Mouse (Mus musculus) limb, embryonic 12.5 days (tissue): ENCODE data around the gene Gmppb. TPM values are rescaled to one million over a fixed set of nuclear protein-coding genes. Genes with fewer than 3 reads are reported as not detected.
"Not testable (repeated sequence)": the region's sequence is repeated elsewhere in the genome, so short reads cannot be mapped to it uniquely, and the experiment has no call there.

Experiments
- ATAC-seq: fragments of 200-750 bp; cut with Nextera tagmentation; 2 replicates; pipeline ENCODE4 v1.8.0; 2017; ENCODE audit warnings: low read depth, moderate TSS enrichment; ENCODE audit not compliant: insufficient number of reproducible peaks, insufficient read depth, low FRiP score, low TSS enrichment
- H3K27ac ChIP-seq: fragments of 300-500 bp; sonication (generic); 2 replicates; pipeline ENCODE4 v1.5.1; 2016; ENCODE audit warnings: mild to moderate bottlenecking, moderate library complexity
- H3K27me3 ChIP-seq: fragments of 300-500 bp; sonication (generic); 2 replicates; pipeline ENCODE4 v1.6.1; 2016; ENCODE audit warnings: mild to moderate bottlenecking, moderate library complexity
- H3K36me3 ChIP-seq: fragments of 300-500 bp; sonication (generic); 2 replicates; pipeline ENCODE4 v1.6.1; 2016; ENCODE audit warnings: mild to moderate bottlenecking, moderate library complexity
- H3K4me1 ChIP-seq: fragments of 300-500 bp; sonication (generic); replicated peaks from 2 replicates; pipeline ENCODE4 v1.6.1; 2016
- H3K4me2 ChIP-seq: fragments of 300-500 bp; sonication (generic); 2 replicates; pipeline ENCODE4 v1.6.1; 2016; ENCODE audit warnings: mild to moderate bottlenecking, moderate library complexity
- H3K4me3 ChIP-seq: fragments of 300-500 bp; sonication (generic); replicated peaks from 2 replicates; pipeline ENCODE4 v1.5.1; 2016; ENCODE audit warnings: mild to moderate bottlenecking
- H3K9ac ChIP-seq: fragments of 300-500 bp; sonication (generic); replicated peaks from 2 replicates; pipeline ENCODE4 v1.6.1; 2016; ENCODE audit warnings: mild to moderate bottlenecking, moderate library complexity
- H3K9me3 ChIP-seq: fragments of 300-500 bp; sonication (generic); 2 replicates; pipeline ENCODE4 v1.6.1; 2016; ENCODE audit warnings: mild to moderate bottlenecking, moderate library complexity
- WGBS: fragments of 180-500 bp; shearing (Covaris S2); methylation state at CpG from one replicate; pipeline ENCODE4 v1.1.7; 2016; 5-methylcytosine and 5-hydroxymethylcytosine counted together
- polyA plus RNA-seq: library from polyadenylated mRNA; unstranded; fragments of >200 nt; fragmentation: Nextera tagmentation; extraction: Ambion mirVana; gene quantifications from 2 replicates; pipeline ENCODE4 v1.2.1, GENCODE M21; 2016

The Gmppb gene
- polyA plus RNA-seq, result 22.5 and 25.5 TPM in 2 replicates

GRCm38 (mm10) chr9:108049016-108049455, at the start of gene Gmppb:
Gene Gmppb, plus strand, starts transcription at chr9:108049242.
- Histone ChIP-seq H3K27ac (peak within 1 kb of the TSS; percentile 78), H3K9me3 (no peaks in the 10 kb centered on the region), H3K36me3 (peaks cover 64% of the 10 kb centered on the region), H3K4me3 (peak within 1 kb of the TSS; percentile 74), H3K4me1 (peaks cover 26% of the 10 kb centered on the region), H3K27me3 (no peaks in the 10 kb centered on the region), H3K9ac (peak within 1 kb of the TSS; percentile 69), H3K4me2 (peak within 1 kb of the TSS; percentile 93)
- WGBS, result under 1% methylated on average over 37 of the region's 39 CpGs
- ATAC-seq, result peak; percentile 91

GRCm38 (mm10) chr9:108001922-108002770, 46.9 kb upstream of the Gmppb start, which contains the start of gene Ip6k1:
Gene Ip6k1, plus strand, starts transcription at chr9:108002501.
- H3K36me3 ChIP-seq, result 0 out of 2 replicates have a peak, but pooled peaks cover 6% of the 10 kb centered on the region
- peak within 1 kb of the TSS; percentile 96 for H3K4me3 ChIP-seq
- ATAC-seq, result peak; percentile 98
- WGBS, result under 1% methylated on average over 51 of the region's 51 CpGs
- H3K4me1 ChIP-seq, result peaks cover 24% of the 10 kb centered on the region
- no peaks in the 10 kb centered on the region for H3K27me3 ChIP-seq
- peak within 1 kb of the TSS; percentile 94 for H3K9ac ChIP-seq
- no peaks in the 10 kb centered on the region for H3K9me3 ChIP-seq
- peak within 1 kb of the TSS; percentile 90 for H3K27ac ChIP-seq
- peak within 1 kb of the TSS; percentile 86 for H3K4me2 ChIP-seq

- H3K4me2 ChIP-seq, result peak overlapping the region; percentile 86
- peak overlapping the region; percentile 96 for H3K4me3 ChIP-seq
- H3K36me3 ChIP-seq, result 0 out of 2 replicates have a peak, but pooled peaks cover 10% of the 10 kb centered on the region
- ATAC-seq, result no peak; the same call in 1 of the 2 replicates
- under 1% methylated on average over 50 of the region's 50 CpGs for WGBS
- H3K27ac ChIP-seq, result peak overlapping the region; percentile 90
- H3K27me3 ChIP-seq, result no peaks in the 10 kb centered on the region
- no peaks in the 10 kb centered on the region for H3K9me3 ChIP-seq
- H3K9ac ChIP-seq, result peak overlapping the region; percentile 94
- H3K4me1 ChIP-seq, result peaks cover 24% of the 10 kb centered on the region
These were observed 46.1 kb upstream of the Gmppb start for GRCm38 (mm10) chr9:108002778-108003530.

- no peaks in the 10 kb centered on the region for H3K27me3 ChIP-seq
- H3K9ac ChIP-seq, result peak overlapping the region; percentile 94
- peak overlapping the region; percentile 96 for H3K4me3 ChIP-seq
- no peak for ATAC-seq
- peaks cover 24% of the 10 kb centered on the region for H3K4me1 ChIP-seq
- peak overlapping the region; percentile 90 for H3K27ac ChIP-seq
- H3K9me3 ChIP-seq, result no peaks in the 10 kb centered on the region
- 0 out of 2 replicates have a peak, but pooled peaks cover 14% of the 10 kb centered on the region for H3K36me3 ChIP-seq
- 10% methylated on average over 8 of the region's 8 CpGs for WGBS
- H3K4me2 ChIP-seq, result peak overlapping the region; percentile 86
These were observed 45.5 kb upstream of the Gmppb start for GRCm38 (mm10) chr9:108003531-108003890.

GRCm38 (mm10) chr9:108008041-108008440, 41.0 kb upstream of the Gmppb start:
- Histone ChIP-seq H3K4me2 (no peak overlapping the region), H3K4me3 (no peak overlapping the region), H3K4me1 (peaks cover 18% of the 10 kb centered on the region), H3K27me3 (no peaks in the 10 kb centered on the region), H3K36me3 (peaks cover 32% of the 10 kb centered on the region), H3K27ac (no peak overlapping the region), H3K9ac (no peak overlapping the region), H3K9me3 (no peaks in the 10 kb centered on the region)
- ATAC-seq, result no peak
- 95% methylated on average over 5 of the region's 5 CpGs for WGBS

- Histone ChIP-seq H3K9ac (no peak overlapping the region), H3K27me3 (no peaks in the 10 kb centered on the region), H3K9me3 (no peaks in the 10 kb centered on the region), H3K4me1 (no peaks in the 10 kb centered on the region), H3K4me2 (no peak overlapping the region), H3K4me3 (no peak overlapping the region), H3K36me3 (peaks cover 35% of the 10 kb centered on the region), H3K27ac (no peak overlapping the region)
- ATAC-seq, result no peak
These were observed 38.7 kb upstream of the Gmppb start for GRCm38 (mm10) chr9:108010385-108010784.

GRCm38 (mm10) chr9:108013577-108013976, 35.5 kb upstream of the Gmppb start:
- H3K27me3 ChIP-seq, H3K27ac ChIP-seq, H3K4me2 ChIP-seq, H3K4me3 ChIP-seq, H3K9ac ChIP-seq, H3K9me3 ChIP-seq, H3K4me1 ChIP-seq, ATAC-seq: not testable (repeated sequence)
- 97% methylated on average over 2 of the region's 2 CpGs for WGBS
- peaks cover 37% of the 10 kb centered on the region for H3K36me3 ChIP-seq

GRCm38 (mm10) chr9:108017127-108017526, 31.9 kb upstream of the Gmppb start:
- WGBS, result 85% methylated on average over 3 of the region's 3 CpGs
- Histone ChIP-seq H3K27me3 (no peaks in the 10 kb centered on the region), H3K36me3 (peaks cover 29% of the 10 kb centered on the region), H3K4me3 (no peak overlapping the region), H3K9ac (no peak overlapping the region), H3K9me3 (no peaks in the 10 kb centered on the region), H3K27ac (no peak overlapping the region), H3K4me2 (no peak overlapping the region), H3K4me1 (no peaks in the 10 kb centered on the region)
- no peak for ATAC-seq

GRCm38 (mm10) chr9:108020741-108021140, 28.3 kb upstream of the Gmppb start:
- Histone ChIP-seq H3K36me3 (peaks cover 33% of the 10 kb centered on the region), H3K27ac (no peak overlapping the region), H3K4me2 (no peak overlapping the region), H3K27me3 (no peaks in the 10 kb centered on the region), H3K9me3 (no peaks in the 10 kb centered on the region), H3K4me1 (no peaks in the 10 kb centered on the region), H3K4me3 (no peak overlapping the region), H3K9ac (no peak overlapping the region)
- ATAC-seq, result no peak
- 94% methylated on average over 1 of the region's 1 CpGs for WGBS

GRCm38 (mm10) chr9:108023216-108023615, 25.8 kb upstream of the Gmppb start:
- WGBS, result 88% methylated on average over 3 of the region's 3 CpGs
- no peaks in the 10 kb centered on the region for H3K4me1 ChIP-seq
- no peak for ATAC-seq
- no peak overlapping the region for H3K4me3 ChIP-seq
- H3K27ac ChIP-seq, result no peak overlapping the region
- H3K36me3 ChIP-seq, result peaks cover 51% of the 10 kb centered on the region
- peaks cover 5% of the 10 kb centered on the region; the same call in 1 of the 2 replicates for H3K9me3 ChIP-seq
- no peaks in the 10 kb centered on the region for H3K27me3 ChIP-seq
- H3K9ac ChIP-seq, result no peak overlapping the region
- no peak overlapping the region for H3K4me2 ChIP-seq

GRCm38 (mm10) chr9:108026584-108026983, 22.5 kb upstream of the Gmppb start:
- Histone ChIP-seq H3K4me1 (no peaks in the 10 kb centered on the region), H3K27me3 (no peaks in the 10 kb centered on the region), H3K9ac (no peak overlapping the region), H3K4me3 (no peak overlapping the region), H3K4me2 (no peak overlapping the region), H3K36me3 (peaks cover 74% of the 10 kb centered on the region), H3K9me3 (peaks cover 5% of the 10 kb centered on the region; the same call in 1 of the 2 replicates), H3K27ac (no peak overlapping the region)
- no peak for ATAC-seq
- 89% methylated on average over 3 of the region's 3 CpGs for WGBS
